ENCODE assay signal across 8 mouse cellular contexts in genomic region chr8:88604065-88605038, GRCm38 (mm10). TPM values are rescaled to one million over a fixed set of nuclear protein-coding genes. Genes with fewer than 3 reads are reported as not detected.
DNase-seq lines count a peak whose midpoint lies in the region; ATAC-seq lines count a peak whose summit lies in the region.
"Had no signal": no experiment of that assay in that cellular context is flagged by ENCODE, and none has a peak within 500 bp of the region (broad histone marks: within the 10 kb centered on the region; RNA-seq: fewer than 3 reads in every experiment).

No protein-coding gene starts in this region.

- H3K9ac ChIP-seq in intestine, embryonic 14.5 days (ENCODE audit: low read length): no peak overlapping the region
- no peak overlapping the region for H3K9ac ChIP-seq in liver, embryonic 11.5 days (ENCODE audit: low read depth, low read length)
- H3K9ac ChIP-seq in neural tube, embryonic 13.5 days: peak overlapping the region; percentile 64

- peak overlapping the region; percentile 47; the same call in 1 of the 2 replicates for H3K27ac ChIP-seq in intestine, embryonic 14.5 days (ENCODE audit: low read depth)
- H3K27ac ChIP-seq in liver, embryonic 11.5 days (ENCODE audit: low read depth, low read length): no peak overlapping the region
- H3K27ac ChIP-seq in neural tube, embryonic 13.5 days (replicated peaks): peak overlapping the region; percentile 52
- H3K27ac ChIP-seq: macrophage had no signal

- H3K36me3 ChIP-seq in intestine, embryonic 14.5 days (ENCODE audit: control insufficient read depth, insufficient read depth, low read length): no peaks in the 10 kb centered on the region
- H3K36me3 ChIP-seq in liver, embryonic 11.5 days (ENCODE audit: control insufficient read depth, insufficient read depth, low read length): no peaks in the 10 kb centered on the region
- no peaks in the 10 kb centered on the region for H3K36me3 ChIP-seq in neural tube, embryonic 13.5 days

- H3K9me3 ChIP-seq in intestine, embryonic 14.5 days (ENCODE audit: control insufficient read depth, low read length): 0 out of 2 replicates have a peak, but pooled peaks cover 5% of the 10 kb centered on the region
- no peaks in the 10 kb centered on the region for H3K9me3 ChIP-seq in liver, embryonic 11.5 days (ENCODE audit: control insufficient read depth, low read length)
- H3K9me3 ChIP-seq in neural tube, embryonic 13.5 days: no peaks in the 10 kb centered on the region

- ATAC-seq in granulocyte monocyte progenitor cell, adult 5-6 weeks (replicated peaks; ENCODE audit: poor library complexity, severe bottlenecking): peak; percentile 66
- ATAC-seq in intestine, embryonic 14.5 days (replicated peaks; ENCODE audit: low FRiP score, low TSS enrichment, low read depth): peak; percentile 83
- ATAC-seq in liver, embryonic 11.5 days (replicated peaks; ENCODE audit: low FRiP score): peak; percentile 43; the same call in 1 of the 2 replicates
- ATAC-seq in neural tube, embryonic 13.5 days (ENCODE audit: low read depth): peak; percentile 87

- H3K4me3 ChIP-seq in intestine, embryonic 14.5 days (ENCODE audit: low read depth, low read length): peak overlapping the region; percentile 13
- no peak overlapping the region for H3K4me3 ChIP-seq in liver, embryonic 11.5 days (ENCODE audit: low read depth, low read length)
- peak overlapping the region; percentile 32 for H3K4me3 ChIP-seq in neural tube, embryonic 13.5 days

- 8% methylated on average over 20 of the region's 20 CpGs for WGBS in intestine, embryonic 14.5 days
- 16% methylated on average over 20 of the region's 20 CpGs for WGBS in liver, embryonic 11.5 days
- WGBS in neural tube, embryonic 13.5 days: 5% methylated on average over 20 of the region's 20 CpGs

- H3K4me1 ChIP-seq in intestine, embryonic 14.5 days (replicated peaks; ENCODE audit: control insufficient read depth, insufficient read depth, low read length): peaks cover 21% of the 10 kb centered on the region
- no peaks in the 10 kb centered on the region for H3K4me1 ChIP-seq in liver, embryonic 11.5 days (replicated peaks; ENCODE audit: control insufficient read depth, insufficient read depth, low read length)
- peaks cover 27% of the 10 kb centered on the region for H3K4me1 ChIP-seq in neural tube, embryonic 13.5 days (replicated peaks)

- DNase-seq in WW6 (ENCODE audit: low read depth, low spot score): peak; percentile 76
- DNase-seq in embryo, embryonic 10.5 days (ENCODE audit: low spot score): peak; percentile 98
- DNase-seq in intestine, embryonic 14.5 days (ENCODE audit: low spot score): peak; percentile 82
- peak; percentile 61 for DNase-seq in liver, embryonic 11.5 days (ENCODE audit: low spot score)
- DNase-seq in urinary bladder, postnatal 4 days (ENCODE audit: low spot score in 2 of 2): peak; percentile 82 to 92

- no peaks in the 10 kb centered on the region for H3K27me3 ChIP-seq in intestine, embryonic 14.5 days (replicated peaks; ENCODE audit: control insufficient read depth, insufficient read depth, low read length)
- H3K27me3 ChIP-seq in liver, embryonic 11.5 days (replicated peaks; ENCODE audit: control insufficient read depth, insufficient read depth, low read length): peaks cover 3% of the 10 kb centered on the region; the same call in 1 of the 2 replicates
- no peaks in the 10 kb centered on the region for H3K27me3 ChIP-seq in neural tube, embryonic 13.5 days

- peak overlapping the region; percentile 47 for H3K4me2 ChIP-seq in intestine, embryonic 14.5 days (ENCODE audit: low read length)
- peak overlapping the region; percentile 28; the same call in 1 of the 2 replicates for H3K4me2 ChIP-seq in liver, embryonic 11.5 days
- peak overlapping the region; percentile 62 for H3K4me2 ChIP-seq in neural tube, embryonic 13.5 days

RNA-seq across cellular contexts. Expression of gene Snx20, which starts 31.6 kb away (rescaled TPM):
- 17.6 and 25.0 TPM in 2 replicates for total RNA-seq in granulocyte monocyte progenitor cell, adult 5-6 weeks (2014; fragmentation: Nextera tagmentation)
- total RNA-seq in granulocyte monocyte progenitor cell, adult 5-6 weeks (2017): 9.9 and 10.9 TPM in 2 replicates
- polyA plus RNA-seq in intestine, embryonic 14.5 days (2014; fragmentation: Nextera tagmentation; extraction: Ambion mirVana): 3.4 and 3.7 TPM in 2 replicates
- 2.3 and 2.6 TPM in 2 replicates for polyA plus RNA-seq in liver, embryonic 11.5 days (2014; fragmentation: Nextera tagmentation; extraction: Ambion mirVana)
- 1.1 and 1.4 TPM in 2 replicates for polyA plus RNA-seq in neural tube, embryonic 13.5 days (2015; fragmentation: Nextera tagmentation; extraction: Ambion mirVana)

RNA-seq across cellular contexts. Expression of gene Nod2, which starts 42.8 kb away (rescaled TPM):
- 0.26 TPM in 1 of 2 replicates, not detected in the other for total RNA-seq in granulocyte monocyte progenitor cell, adult 5-6 weeks (2014; fragmentation: Nextera tagmentation)
- total RNA-seq in granulocyte monocyte progenitor cell, adult 5-6 weeks (2017): 0.47 and 1.1 TPM in 2 replicates
- 0.12 and 0.22 TPM in 2 replicates for polyA plus RNA-seq in intestine, embryonic 14.5 days (2014; fragmentation: Nextera tagmentation; extraction: Ambion mirVana)
- 0.04 and 0.15 TPM in 2 replicates for polyA plus RNA-seq in liver, embryonic 11.5 days (2014; fragmentation: Nextera tagmentation; extraction: Ambion mirVana)
- polyA plus RNA-seq in neural tube, embryonic 13.5 days (2015; fragmentation: Nextera tagmentation; extraction: Ambion mirVana): 0.10 TPM in 1 of 2 replicates, not detected in the other
